Mouse (Mus musculus) CH12.LX (cell line): Measurements from ENCODE around the gene Gabpb2. TPM values are rescaled to one million over a fixed set of nuclear protein-coding genes. Genes with fewer than 3 reads are reported as not detected.

ENCODE experiments used
- DNase-seq: peaks from one replicate; pipeline ENCODE4 v3.0.0-alpha.2; 2013; ENCODE audit errors: extremely low read depth
- H3K27ac ChIP-seq: 2 replicates; pipeline ENCODE4 v1.5.1; 2012; ENCODE audit warnings: low read depth, mild to moderate bottlenecking, control low read depth, moderate library complexity; ENCODE audit not compliant: insufficient read depth
- H3K27me3 ChIP-seq: replicated peaks from 2 replicates; pipeline ENCODE3; 2012; ENCODE audit warnings: inconsistent platforms
- H3K36me3 ChIP-seq, 2 experiments: replicated peaks in 1 of 2; 2 replicates each; pipeline versions ENCODE3 to v1.6.1; 2012; ENCODE audit warnings: inconsistent platforms in 1 of 2, low read length in 1 of 2, mild to moderate bottlenecking in 1 of 2, mixed read lengths in 1 of 2, moderate library complexity in 1 of 2; ENCODE audit not compliant: control insufficient read depth in 1 of 2, insufficient read depth in 1 of 2
- H3K4me1 ChIP-seq, 2 experiments: 2 replicates each; pipeline ENCODE4 v1.6.1; 2012; ENCODE audit warnings: inconsistent platforms in 1 of 2, moderate library complexity in 1 of 2; ENCODE audit not compliant: insufficient read depth in 2 of 2, control insufficient read depth in 1 of 2
- H3K4me2 ChIP-seq: 2 replicates; pipeline ENCODE4 v1.6.1; 2012; ENCODE audit warnings: low read depth, mild to moderate bottlenecking, control low read depth; ENCODE audit not compliant: poor library complexity, insufficient read depth, severe bottlenecking
- H3K4me3 ChIP-seq, 3 experiments: fragments of 150-350 bp in 1 of 3; sonication (generic) in 1 of 3; replicated peaks in 1 of 3; 2 replicates each; pipeline versions ENCODE3 to v1.5.1; 2011 to 2012; ENCODE audit warnings: low read depth in 2 of 3, low read length in 2 of 3, mild to moderate bottlenecking in 2 of 3, moderate library complexity in 2 of 3, control low read depth in 1 of 3, improper control_type of control experiment in 1 of 3, inconsistent platforms in 1 of 3, mixed read lengths in 1 of 3; ENCODE audit not compliant: poor library complexity in 1 of 3
- H3K79me2 ChIP-seq: replicated peaks from 2 replicates; pipeline ENCODE4 v1.6.1; 2012; ENCODE audit warnings: mild to moderate bottlenecking, moderate library complexity; ENCODE audit not compliant: control insufficient read depth, poor library complexity, insufficient read depth, severe bottlenecking; ENCODE audit errors: extremely low read depth
- H3K9ac ChIP-seq: 2 replicates; pipeline ENCODE4 v1.6.1; 2012; ENCODE audit warnings: low read depth, mild to moderate bottlenecking, control low read depth, moderate library complexity; ENCODE audit not compliant: insufficient read depth
- H3K9me3 ChIP-seq: replicated peaks from 2 replicates; pipeline ENCODE3; 2012; ENCODE audit warnings: low read length, inconsistent platforms, mixed read lengths
- CHD1 ChIP-seq: IDR thresholded peaks from 2 replicates; pipeline ENCODE4 v1.6.1; 2012; ENCODE audit warnings: low read depth, low read length, improper control_type of control experiment, inconsistent platforms
- CHD2 ChIP-seq: IDR thresholded peaks from 2 replicates; pipeline ENCODE4 v1.6.1; 2011; ENCODE audit warnings: low read length, improper control_type of control experiment
- E2F4 ChIP-seq: IDR thresholded peaks from 2 replicates; pipeline ENCODE4 v1.6.1; 2011; ENCODE audit warnings: low read depth, low read length, improper control_type of control experiment; ENCODE audit not compliant: insufficient replicate concordance
- ELF1 ChIP-seq: IDR thresholded peaks from 2 replicates; pipeline ENCODE4 v1.6.1; 2014; ENCODE audit warnings: low read depth, mild to moderate bottlenecking, inconsistent platforms, low read length, improper control_type of control experiment
- EP300 ChIP-seq: IDR thresholded peaks from 2 replicates; pipeline ENCODE4 v1.6.1; 2011; ENCODE audit warnings: low read length, improper control_type of control experiment
- ETS1 ChIP-seq: conservative IDR thresholded peaks from 2 replicates; pipeline ENCODE4 v1.6.1; 2012; ENCODE audit warnings: low read depth, mild to moderate bottlenecking, inconsistent platforms, low read length, improper control_type of control experiment, moderate library complexity
- HCFC1 ChIP-seq: IDR thresholded peaks from 2 replicates; pipeline ENCODE4 v1.6.1; 2012; ENCODE audit warnings: low read depth, mild to moderate bottlenecking, inconsistent platforms, low read length, improper control_type of control experiment
- IRF4 ChIP-seq: IDR thresholded peaks from 2 replicates; pipeline ENCODE4 v1.6.1; 2014; ENCODE audit warnings: low read depth, mild to moderate bottlenecking, inconsistent platforms, low read length, improper control_type of control experiment
- JUN ChIP-seq: IDR thresholded peaks from 2 replicates; pipeline ENCODE4 v1.6.1; 2011; ENCODE audit warnings: low read depth, mild to moderate bottlenecking, low read length, improper control_type of control experiment, moderate library complexity; ENCODE audit not compliant: insufficient read depth
- JUND ChIP-seq: conservative IDR thresholded peaks from 2 replicates; pipeline ENCODE4 v1.6.1; 2011; ENCODE audit warnings: low read depth, low read length, improper control_type of control experiment
- KAT2A ChIP-seq: IDR thresholded peaks from 2 replicates; pipeline ENCODE4 v1.6.1; 2012; ENCODE audit warnings: low read length, improper control_type of control experiment, inconsistent platforms; ENCODE audit not compliant: insufficient replicate concordance
- MAX ChIP-seq: IDR thresholded peaks from 2 replicates; pipeline ENCODE4 v1.6.1; 2011; ENCODE audit warnings: low read length, improper control_type of control experiment
- MAZ ChIP-seq: IDR thresholded peaks from 2 replicates; pipeline ENCODE4 v1.6.1; 2012; ENCODE audit warnings: low read depth, mild to moderate bottlenecking, inconsistent platforms, low read length, improper control_type of control experiment, moderate library complexity
- MEF2A ChIP-seq: IDR thresholded peaks from 2 replicates; pipeline ENCODE4 v1.6.1; 2014; ENCODE audit warnings: low read depth, mild to moderate bottlenecking, inconsistent platforms, low read length, improper control_type of control experiment, borderline replicate concordance
- MXI1 ChIP-seq: IDR thresholded peaks from 2 replicates; pipeline ENCODE4 v1.6.1; 2011; ENCODE audit warnings: mild to moderate bottlenecking, low read depth, low read length, improper control_type of control experiment
- MYC ChIP-seq: IDR thresholded peaks from 2 replicates; pipeline ENCODE4 v1.6.1; 2011; ENCODE audit warnings: low read depth, mild to moderate bottlenecking, improper control_type of control experiment, low read length
- NELFE ChIP-seq: IDR thresholded peaks from 2 replicates; pipeline ENCODE4 v1.6.1; 2011; ENCODE audit warnings: low read depth, low read length, improper control_type of control experiment
- POLR2AphosphoS2 ChIP-seq: IDR thresholded peaks from 2 replicates; pipeline ENCODE4 v1.6.1; 2011; ENCODE audit warnings: low read depth, low read length, improper control_type of control experiment
- RAD21 ChIP-seq: IDR thresholded peaks from 2 replicates; pipeline ENCODE4 v1.6.1; 2011; ENCODE audit warnings: low read depth, mild to moderate bottlenecking, low read length, improper control_type of control experiment, moderate library complexity
- RCOR1 ChIP-seq: conservative IDR thresholded peaks from 2 replicates; pipeline ENCODE4 v1.6.1; 2012; ENCODE audit warnings: low read depth, mild to moderate bottlenecking, inconsistent platforms, low read length, improper control_type of control experiment
- SIN3A ChIP-seq: IDR thresholded peaks from 2 replicates; pipeline ENCODE4 v1.6.1; 2012; ENCODE audit warnings: low read length, improper control_type of control experiment, inconsistent platforms
- SMC3 ChIP-seq: IDR thresholded peaks from 2 replicates; pipeline ENCODE4 v1.6.1; 2011; ENCODE audit warnings: low read depth, low read length, improper control_type of control experiment
- TCF12 ChIP-seq: IDR thresholded peaks from 2 replicates; pipeline ENCODE4 v1.6.1; 2014; ENCODE audit warnings: low read depth, mild to moderate bottlenecking, inconsistent platforms, low read length, improper control_type of control experiment
- UBTF ChIP-seq: IDR thresholded peaks from 2 replicates; pipeline ENCODE4 v1.6.1; 2012; ENCODE audit warnings: low read depth, mild to moderate bottlenecking, inconsistent platforms, low read length, improper control_type of control experiment, moderate library complexity
- USF1 ChIP-seq: IDR thresholded peaks from 2 replicates; pipeline ENCODE4 v1.6.1; 2014; ENCODE audit warnings: low read depth, mild to moderate bottlenecking, inconsistent platforms, low read length, improper control_type of control experiment
- USF2 ChIP-seq: conservative IDR thresholded peaks from 2 replicates; pipeline ENCODE4 v1.6.1; 2011; ENCODE audit warnings: low read depth, low read length, improper control_type of control experiment
- ZC3H11A ChIP-seq: IDR thresholded peaks from 2 replicates; pipeline ENCODE4 v1.6.1; 2012; ENCODE audit warnings: low read depth, mild to moderate bottlenecking, inconsistent platforms, low read length, improper control_type of control experiment
- ZMIZ1 ChIP-seq: IDR thresholded peaks from 2 replicates; pipeline ENCODE4 v1.6.1; 2012; ENCODE audit warnings: low read depth, mild to moderate bottlenecking, inconsistent platforms, low read length, improper control_type of control experiment
- ZNF384 ChIP-seq: IDR thresholded peaks from 2 replicates; pipeline ENCODE4 v1.6.1; 2012; ENCODE audit warnings: low read depth, low read length, improper control_type of control experiment, inconsistent platforms
- dilution Hi-C: fragments of 300-500 bp; cut with MboI; formaldehyde crosslinking; loops from 2 replicates; pipeline ENCODE4 v1.14.3; 2020; ENCODE audit warnings: low sequenced_read_pairs; ENCODE audit not compliant: extremely low pct_unique_long_range_greater_than_20kb, extremely low pct_ligation_motif_present
- in situ Hi-C: fragments of 300-500 bp; cut with MboI; formaldehyde crosslinking; loops from 3 replicates; pipeline ENCODE4 v1.14.3; 2019; ENCODE audit warnings: low sequenced_read_pairs, low pct_ligation_motif_present, low pct_unique_long_range_greater_than_20kb, mixed read lengths
- polyA plus RNA-seq: library from polyadenylated mRNA; unstranded; fragments of >175 nt; gene quantifications from 2 replicates; pipeline ENCODE4 v1.2.1, GENCODE M21; 2012; ENCODE audit warnings: low read depth; ENCODE audit not compliant: insufficient read length
- total RNA-seq, 2 experiments: library from RNA; depleted of rRNA; stranded (reverse); fragments of 300-350 nt in 1 of 2; fragments of >200 nt in 1 of 2; gene quantifications; 2 replicates each; pipeline ENCODE4 v1.2.3; 2012 to 2014

The Gabpb2 gene
- total and polyA plus RNA-seq, 3 experiments: 14.7 to 20.6 (median 16.6) TPM

- Histone ChIP-seq H3K79me2 (peaks cover 74% of the 10 kb centered on the region), H3K27me3 (no peaks in the 10 kb centered on the region), H3K4me2 (peak overlapping the region; percentile 79), H3K4me1 (peaks cover 18 to 48% of the 10 kb centered on the region in 2 experiments), H3K9me3 (peaks cover 3% of the 10 kb centered on the region), H3K9ac (peak overlapping the region; percentile 95), H3K36me3 (peaks cover 23 to 42% of the 10 kb centered on the region in 2 experiments)
- in situ Hi-C loops: no loop called here
- TF ChIP-seq SIN3A (no peak; the same call in 1 of the 2 replicates), USF1 (no peak), CHD2 (0 out of 2 replicates have a peak, but pooled peaks have one; percentile 13), MAX (no peak), NELFE (no peak), EP300 (no peak), MEF2A (no peak), ETS1 (no peak; the same call in 1 of the 2 replicates), USF2 (no peak), MYC (no peak), JUND (no peak), RCOR1 (no peak), ELF1 (no peak), TCF12 (no peak; the same call in 1 of the 2 replicates), MXI1 (no peak), JUN (no peak), ZMIZ1 (no peak), IRF4 (peak; percentile 57; the same call in 1 of the 2 replicates), ZC3H11A (no peak), RAD21 (no peak), ZNF384 (no peak), MAZ (no peak), POLR2AphosphoS2 (no peak), KAT2A (no peak), E2F4 (no peak), SMC3 (no peak), CHD1 (peak; percentile 12; the same call in 1 of the 2 replicates), UBTF (0 out of 2 replicates have a peak, but pooled peaks have one; percentile 25), HCFC1 (no peak)
- TF ChIP-seq, all 38 proteins: peak for 4
- DNase-seq: peak; percentile 48
- H3K27ac ChIP-seq: peak overlapping the region; percentile 80
- H3K4me3 ChIP-seq: peak overlapping the region; percentile 76 to 97 (median 96)
- dilution Hi-C loops: no loop called here
These were observed 11.4 kb upstream of the Gabpb2 start for GRCm38 (mm10) chr3:95228894-95229780.
